Mouse (Mus musculus) ES-E14 (cell line): ENCODE results near the gene Olfr1160. TPM values are rescaled to one million over a fixed set of nuclear protein-coding genes. Genes with fewer than 3 reads are reported as not detected.
"Not testable (repeated sequence)": the region's sequence is repeated elsewhere in the genome, so short reads cannot be mapped to it uniquely, and the experiment has no call there.

Experiments
- DNase-seq: peaks from one replicate; pipeline ENCODE4 v3.0.0-alpha.2; 2013; ENCODE audit warnings: low read depth, low spot score
- H3K27ac ChIP-seq: 2 replicates; pipeline ENCODE4 v1.5.1; 2012; ENCODE audit warnings: low read depth, mild to moderate bottlenecking, low read length, moderate library complexity, mixed read lengths; ENCODE audit not compliant: poor library complexity, insufficient read depth, severe bottlenecking
- H3K36me3 ChIP-seq: 2 replicates; pipeline ENCODE4 v1.6.1; 2012; ENCODE audit warnings: mild to moderate bottlenecking, low read length, moderate library complexity, mixed read lengths; ENCODE audit not compliant: control insufficient read depth, poor library complexity, insufficient read depth, severe bottlenecking
- H3K4me1 ChIP-seq, 2 experiments: fragments of 150-350 bp in 1 of 2; sonication (generic) in 1 of 2; 2 replicates each; pipeline ENCODE4 v1.6.1; 2012; ENCODE audit warnings: low read length in 2 of 2, mild to moderate bottlenecking in 1 of 2, mixed read lengths in 1 of 2; ENCODE audit not compliant: control insufficient read depth in 2 of 2, insufficient read depth in 2 of 2, poor library complexity in 1 of 2
- H3K4me3 ChIP-seq, 2 experiments: fragments of 150-350 bp in 1 of 2; sonication (generic) in 1 of 2; 2 replicates each; pipeline ENCODE4 v1.5.1; 2012; ENCODE audit warnings: low read length in 2 of 2, low read depth in 1 of 2, mild to moderate bottlenecking in 1 of 2, mixed read lengths in 1 of 2; ENCODE audit not compliant: insufficient read depth in 1 of 2, poor library complexity in 1 of 2, severe bottlenecking in 1 of 2
- H3K9ac ChIP-seq: 2 replicates; pipeline ENCODE4 v1.6.1; 2012; ENCODE audit warnings: low read depth, mild to moderate bottlenecking, low read length, mixed read lengths; ENCODE audit not compliant: poor library complexity, insufficient read depth, severe bottlenecking
- H3K9me3 ChIP-seq: fragments of 150-350 bp; sonication (generic); 2 replicates; pipeline ENCODE4 v1.6.1; 2012; ENCODE audit warnings: low read depth, mild to moderate bottlenecking, low read length; ENCODE audit not compliant: control insufficient read depth, insufficient read depth
- CHD2 ChIP-seq: IDR thresholded peaks from 2 replicates; pipeline ENCODE4 v1.6.1; 2014; ENCODE audit warnings: mild to moderate bottlenecking, low read depth, low read length, inconsistent platforms
- HCFC1 ChIP-seq: IDR thresholded peaks from 2 replicates; pipeline ENCODE4 v1.6.1; 2012; ENCODE audit warnings: low read length, inconsistent platforms, borderline replicate concordance; ENCODE audit not compliant: insufficient read depth
- MAFK ChIP-seq: IDR thresholded peaks from 2 replicates; pipeline ENCODE4 v1.6.1; 2014; ENCODE audit warnings: mild to moderate bottlenecking, low read depth, low read length, inconsistent platforms; ENCODE audit not compliant: insufficient read depth
- ZC3H11A ChIP-seq: IDR thresholded peaks from 2 replicates; pipeline ENCODE4 v1.6.1; 2012; ENCODE audit warnings: low read depth, mild to moderate bottlenecking, inconsistent platforms, low read length, borderline replicate concordance
- ZNF384 ChIP-seq: IDR thresholded peaks from 2 replicates; pipeline ENCODE4 v1.6.1; 2012; ENCODE audit warnings: low read depth, low read length, inconsistent platforms
- in situ Hi-C, 2 experiments: fragments of 600-800 bp; cut with MboI; formaldehyde crosslinking; loops; one replicate each; pipeline ENCODE4 v1.15.1; 2025; ENCODE audit warnings: low sequenced_read_pairs in 2 of 2, inconsistent platforms in 1 of 2; ENCODE audit not compliant: unreplicated experiment in 2 of 2
- total RNA-seq: library from RNA; depleted of rRNA; stranded (reverse); fragments of 300-350 nt; gene quantifications from 2 replicates; pipeline ENCODE4 v1.2.3, GENCODE M21; 2012; rRNA removed

Gene Olfr1160
- total RNA-seq, result not detected in 2 replicates

- TF ChIP-seq MAFK (no peak), HCFC1 (no peak), ZNF384 (no peak), CHD2 (no peak), ZC3H11A (no peak)
- Histone ChIP-seq H3K4me3 (no peak within 1 kb of the TSS), H3K36me3 (no peaks in the 10 kb centered on the region), H3K9ac (no peak within 1 kb of the TSS), H3K27ac (no peak within 1 kb of the TSS), H3K4me1 (no peaks in the 10 kb centered on the region), H3K9me3 (no peaks in the 10 kb centered on the region)
- no peak for DNase-seq
- in situ Hi-C loops, result no loop called here
These were observed at the start of gene Olfr1160 for GRCm38 (mm10) chr2:88007515-88008318. TSS of gene Olfr1160 (minus strand) at chr2:88008268.

- Histone ChIP-seq H3K4me3 (no peak within 1 kb of the TSS), H3K9ac (no peak within 1 kb of the TSS), H3K9me3 (no peaks in the 10 kb centered on the region), H3K27ac (no peak within 1 kb of the TSS), H3K4me1 (no peaks in the 10 kb centered on the region), H3K36me3 (no peaks in the 10 kb centered on the region)
- in situ Hi-C loops, result no loop called here
- TF ChIP-seq MAFK (no peak), HCFC1 (no peak), ZC3H11A (no peak), ZNF384 (no peak), CHD2 (no peak)
- DNase-seq, result no peak
These were observed 43.0 kb upstream of the Olfr1160 start, which contains the start of gene Olfr1162 for GRCm38 (mm10) chr2:88051029-88051428. TSS of gene Olfr1162 (minus strand) at chr2:88051129.

- DNase-seq, result no peak
- Histone ChIP-seq H3K36me3 (no peaks in the 10 kb centered on the region), H3K27ac (no peak within 1 kb of the TSS), H3K4me3 (no peak within 1 kb of the TSS), H3K4me1 (no peaks in the 10 kb centered on the region), H3K9ac (no peak within 1 kb of the TSS), H3K9me3 (no peaks in the 10 kb centered on the region)
- TF ChIP-seq CHD2 (no peak), ZNF384 (no peak), HCFC1 (no peak), MAFK (no peak), ZC3H11A (no peak)
- in situ Hi-C loops, result no loop called here
These were observed 29.5 kb upstream of the Olfr1160 start, which contains the start of gene Olfr73 for GRCm38 (mm10) chr2:88037599-88037998. TSS of gene Olfr73 (minus strand) at chr2:88037699.

GRCm38 (mm10) chr2:88022474-88022873, 14.4 kb upstream of the Olfr1160 start, which contains the start of gene Olfr1161:
TSS of gene Olfr1161 (plus strand) at chr2:88022774.
- H3K4me3 ChIP-seq, H3K9ac ChIP-seq, H3K4me1 ChIP-seq, H3K27ac ChIP-seq, H3K36me3 ChIP-seq, H3K9me3 ChIP-seq, DNase-seq, in situ Hi-C loops: not testable (repeated sequence)

- Histone ChIP-seq H3K9ac (no peak within 1 kb of the TSS), H3K4me3 (no peak within 1 kb of the TSS), H3K36me3 (no peaks in the 10 kb centered on the region), H3K9me3 (no peaks in the 10 kb centered on the region), H3K4me1 (no peaks in the 10 kb centered on the region), H3K27ac (no peak within 1 kb of the TSS)
- no peak for DNase-seq
- in situ Hi-C loops, result no loop called here
- TF ChIP-seq ZC3H11A, result no peak
- TF ChIP-seq ZNF384, result no peak
These were observed 18.3 kb downstream of the Olfr1160 start, which contains the start of gene Olfr1158 for GRCm38 (mm10) chr2:87989813-87990212. TSS of gene Olfr1158 (plus strand) at chr2:87990113.
